Mouse (Mus musculus): ENCODE data around the gene Tas1r1. TPM values are rescaled to one million over a fixed set of nuclear protein-coding genes. Genes with fewer than 3 reads are reported as not detected.

Gene Tas1r1
- not detected for polyA plus RNA-seq (2017; shearing (Covaris generic))

DNA sequence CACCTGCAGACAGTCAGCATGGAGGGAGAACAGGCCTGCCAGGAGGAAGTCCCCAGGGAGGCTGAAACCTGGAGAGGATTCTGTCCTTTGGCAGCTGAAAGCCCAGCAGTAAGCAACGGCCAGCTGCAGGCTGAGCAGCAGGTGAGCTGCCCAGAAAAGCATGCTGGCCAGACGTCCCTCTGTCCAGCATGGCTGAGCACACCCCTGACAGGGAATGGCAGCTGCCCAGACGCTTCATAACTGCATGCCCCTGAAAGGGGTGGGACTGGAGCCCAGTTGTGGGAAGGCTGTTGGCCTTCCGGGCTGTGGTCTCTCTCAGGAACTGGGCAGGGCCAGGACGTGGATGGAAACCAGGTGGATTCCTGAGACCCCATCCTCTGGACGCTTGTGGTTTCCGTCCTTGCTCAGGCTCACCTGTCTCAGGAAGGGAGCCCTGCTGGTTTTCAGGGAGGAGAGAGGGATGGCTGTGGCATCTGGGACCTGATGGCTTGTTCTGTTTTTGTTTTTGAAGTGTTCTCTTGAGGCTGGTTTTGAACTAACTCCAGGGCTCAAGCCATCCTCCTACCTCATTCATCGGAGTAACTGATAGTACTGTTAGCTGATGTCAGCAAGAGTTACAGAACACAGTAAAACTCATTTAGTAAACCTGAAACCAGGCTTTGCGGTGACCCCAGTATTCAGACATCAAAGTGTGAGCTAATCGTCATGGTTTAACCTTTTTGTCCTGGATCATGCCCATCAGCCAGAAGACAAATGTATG lies at the start of gene Tas1r1:
Tas1r1 (minus strand) TSS at position 344 of the 760 bp plus-strand sequence.

GRCm38 (mm10) chr4:152072121-152072601 lies 33.8 kb upstream of the Tas1r1 start, which contains the start of gene Plekhg5:
Plekhg5 (plus strand) TSS chr4:152072498.

DNA sequence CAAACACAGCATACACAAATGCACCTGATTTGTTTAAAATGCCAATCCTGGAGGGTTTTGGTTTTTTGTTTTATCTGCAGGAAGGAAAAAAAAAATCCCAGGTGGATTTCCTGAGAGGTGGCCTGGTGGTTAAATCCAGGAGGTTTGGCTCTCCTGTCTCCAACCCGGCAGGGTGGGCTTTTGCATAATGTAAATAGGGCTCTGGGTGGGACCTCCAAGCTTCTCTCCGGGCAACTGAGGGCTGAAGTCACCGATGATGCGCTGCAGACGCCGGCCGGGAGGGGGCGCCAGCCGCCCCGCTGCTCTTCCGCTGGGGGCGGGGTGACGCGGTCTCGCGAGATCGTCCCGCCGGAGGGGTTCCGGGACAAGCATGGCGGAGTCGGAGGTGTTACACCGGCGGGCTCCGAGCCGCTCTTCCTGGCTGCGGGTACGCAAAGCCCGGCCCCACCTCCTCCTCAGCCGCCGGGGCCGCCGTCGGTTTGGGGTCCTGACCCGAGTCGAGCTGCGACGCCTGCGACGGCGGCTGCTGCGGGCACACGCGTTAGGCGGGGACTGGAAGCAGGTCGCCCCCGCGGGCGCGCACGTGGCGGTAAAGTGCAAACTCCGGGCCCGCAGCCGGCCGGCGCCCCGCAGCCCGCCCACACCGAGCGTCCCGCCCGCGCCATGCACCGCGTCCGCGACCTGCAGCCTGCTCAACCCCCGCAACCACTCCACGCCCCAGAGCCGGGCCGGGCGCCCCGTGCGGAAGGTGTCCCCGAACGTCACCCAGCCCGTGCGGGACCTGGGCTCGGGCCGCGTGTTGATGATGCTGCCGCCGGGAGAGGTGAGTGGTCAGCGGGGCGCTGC lies 840 bp upstream of the Tas1r1 start, which contains the start of gene Nol9:
Nol9 (plus strand) TSS at position 337 of the 846 bp plus-strand sequence.

GRCm38 (mm10) chr4:152027524-152027923 lies 10.8 kb downstream of the Tas1r1 start, which contains the start of gene Zbtb48:
Zbtb48 (minus strand) TSS chr4:152027671.

GRCm38 (mm10) chr4:152008622-152009075 lies 29.7 kb downstream of the Tas1r1 start, which contains the start of gene Klhl21:
Klhl21 (plus strand) TSS chr4:152008803.

GRCm38 (mm10) chr4:151996173-151996950 lies 42.0 kb downstream of the Tas1r1 start, which contains the start of gene Phf13:
Phf13 (minus strand) TSS chr4:151996258.

GRCm38 (mm10) chr4:151988342-151989109 lies 49.8 kb downstream of the Tas1r1 start, which contains the start of gene Thap3:
Thap3 (minus strand) TSS chr4:151988997.

Other genes with a start within 250 kb of the Tas1r1 start
- gene Camta1, start 176.7 kb downstream of the Tas1r1 start, polyA plus RNA-seq (2017; shearing (Covaris generic)) = 39.9 TPM
- gene Dnajc11, start 104.9 kb downstream of the Tas1r1 start, polyA plus RNA-seq (2017; shearing (Covaris generic)) = 34.3 TPM
- gene Thap3, start 49.6 kb downstream of the Tas1r1 start, polyA plus RNA-seq (2017; shearing (Covaris generic)) = 85.0 TPM
- gene Phf13, start 42.3 kb downstream of the Tas1r1 start, polyA plus RNA-seq (2017; shearing (Covaris generic)) = 51.7 TPM
- 37.8 TPM for gene Klhl21, start 29.8 kb downstream of the Tas1r1 start, polyA plus RNA-seq (2017; shearing (Covaris generic))
- 23.0 TPM for gene Zbtb48, start 10.9 kb downstream of the Tas1r1 start, polyA plus RNA-seq (2017; shearing (Covaris generic))
- 40.1 TPM for gene Nol9, start 753 bp upstream of the Tas1r1 start, polyA plus RNA-seq (2017; shearing (Covaris generic))
- gene Plekhg5, start 33.9 kb upstream of the Tas1r1 start, polyA plus RNA-seq (2017; shearing (Covaris generic)) = 5.4 TPM
- 177 TPM for gene Tnfrsf25, start 77.4 kb upstream of the Tas1r1 start, polyA plus RNA-seq (2017; shearing (Covaris generic))
- 38.1 TPM for gene Espn, start 113.8 kb upstream of the Tas1r1 start, polyA plus RNA-seq (2017; shearing (Covaris generic))
- not detected for gene Hes2, start 120.3 kb upstream of the Tas1r1 start, polyA plus RNA-seq (2017; shearing (Covaris generic))
- 88.1 TPM for gene Acot7, start 139.6 kb upstream of the Tas1r1 start, polyA plus RNA-seq (2017; shearing (Covaris generic))
- 0.20 TPM for gene Gpr153, start 235.7 kb upstream of the Tas1r1 start, polyA plus RNA-seq (2017; shearing (Covaris generic))